Mouse (Mus musculus) ES-CJ7 (cell line): Measurements from ENCODE around the gene Paqr6.

Source experiments
- DNase-seq: peaks from one replicate; pipeline ENCODE4 v3.0.0; 2011; ENCODE audit warnings: low read depth, low spot score

Gene Paqr6

DNA sequence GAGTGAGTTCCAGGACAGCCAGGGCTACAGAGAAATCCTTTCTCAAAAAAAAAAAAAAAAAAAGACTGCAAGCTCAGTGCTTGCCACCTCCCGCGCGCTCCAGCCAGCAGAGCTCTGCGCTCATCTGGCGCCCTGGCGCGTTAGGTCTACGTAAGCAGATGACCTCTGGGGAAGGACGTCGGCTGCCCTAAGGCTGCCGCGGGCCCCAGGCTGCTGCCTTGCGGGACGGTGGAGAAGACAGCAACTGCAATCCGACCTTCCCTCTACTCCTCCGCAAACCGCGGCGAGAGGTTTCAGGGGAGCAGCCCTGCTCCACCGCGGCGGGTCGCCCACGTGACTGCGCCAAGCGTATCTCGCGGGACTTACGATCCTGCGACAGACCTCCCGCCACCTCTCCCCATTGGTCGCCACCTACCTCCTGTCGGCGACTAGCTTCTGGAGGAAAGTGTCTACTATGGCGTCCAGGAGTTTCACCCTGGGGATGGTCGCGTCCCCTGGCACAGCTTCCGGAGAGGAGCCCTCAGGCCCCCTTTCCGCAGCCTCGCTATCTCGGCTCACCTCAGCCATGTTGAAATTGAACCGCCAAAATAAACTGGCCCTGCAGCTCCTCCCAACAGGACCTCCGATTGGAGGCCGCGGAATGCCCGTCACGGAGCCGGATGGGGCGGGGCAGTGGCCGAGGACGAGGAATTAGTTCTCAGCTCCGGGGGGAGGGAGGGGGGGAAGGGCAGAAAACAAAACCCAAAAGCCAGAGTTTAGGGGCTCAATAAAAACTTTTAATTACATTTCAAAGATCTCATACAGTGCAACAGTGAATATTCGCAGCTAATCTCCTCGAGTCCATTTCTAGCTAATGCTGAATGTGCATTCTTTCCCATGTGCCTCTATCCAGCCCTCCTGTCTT lies 45.6 kb downstream of the Paqr6 start, which contains the start of gene Pmf1:
Gene Pmf1 (minus strand): TSS at position 591 of the 904 bp plus-strand sequence.
- DNase-seq = peak; percentile 93

DNA sequence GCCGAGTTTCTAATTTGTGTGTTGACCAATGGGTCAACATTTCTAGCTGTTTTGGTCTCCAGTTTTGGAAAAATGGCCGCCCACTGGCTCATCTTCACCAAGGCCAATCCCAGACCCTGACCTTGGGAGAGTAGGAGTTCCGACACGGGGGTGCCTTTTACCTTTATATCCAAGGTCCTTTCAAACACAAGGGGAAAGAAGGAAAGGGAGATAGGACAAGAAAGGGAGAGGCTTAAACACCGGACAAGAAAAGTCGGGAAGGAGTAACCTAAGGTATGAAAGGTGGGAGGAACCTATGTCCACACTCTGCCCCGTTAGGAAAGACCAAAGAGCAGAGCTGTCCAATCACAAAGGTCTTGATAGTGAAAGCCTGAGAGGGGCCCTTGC lies 46.3 kb downstream of the Paqr6 start:
- DNase-seq = peak; percentile 63

DNA sequence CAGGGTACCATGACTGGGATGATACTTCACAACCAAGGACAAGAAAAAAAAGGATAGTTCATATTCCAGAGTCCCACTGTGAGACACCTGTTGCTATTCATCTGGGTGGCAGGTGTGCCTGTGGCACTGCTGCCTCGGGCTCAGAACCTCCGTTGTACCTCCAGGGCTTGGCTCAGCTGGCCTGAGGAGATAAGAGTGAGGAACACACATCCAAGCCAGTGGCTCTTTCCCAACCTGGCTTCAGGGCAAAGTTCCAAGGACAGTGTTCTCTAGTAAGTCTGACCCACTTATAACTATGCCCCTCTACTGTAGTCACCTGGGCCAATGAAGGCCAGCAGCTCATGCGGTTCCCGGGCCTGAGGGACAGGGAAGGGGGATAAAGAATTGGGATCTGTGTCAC lies 47.3 kb downstream of the Paqr6 start:
- DNase-seq = no peak

DNA sequence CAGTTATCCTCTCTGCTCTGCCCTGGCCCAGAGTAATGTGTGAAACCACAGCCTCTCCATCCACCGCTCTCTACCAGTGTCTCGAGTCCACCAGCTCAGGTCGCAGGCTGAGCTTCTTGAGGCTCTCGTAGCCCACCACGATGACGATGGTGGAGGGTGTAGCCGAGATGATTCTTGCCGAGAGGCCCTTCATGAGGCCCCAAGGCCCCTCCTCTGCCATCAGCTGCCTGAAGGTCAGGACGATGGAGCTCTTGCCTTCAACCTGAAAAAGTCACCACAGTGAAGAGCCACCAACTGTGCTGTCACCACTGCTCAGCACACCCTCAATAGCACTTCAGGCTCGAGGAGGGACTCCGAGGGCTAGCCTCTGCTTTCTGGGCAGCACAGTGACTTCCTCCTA lies 48.3 kb downstream of the Paqr6 start:
- DNase-seq = no peak

DNA sequence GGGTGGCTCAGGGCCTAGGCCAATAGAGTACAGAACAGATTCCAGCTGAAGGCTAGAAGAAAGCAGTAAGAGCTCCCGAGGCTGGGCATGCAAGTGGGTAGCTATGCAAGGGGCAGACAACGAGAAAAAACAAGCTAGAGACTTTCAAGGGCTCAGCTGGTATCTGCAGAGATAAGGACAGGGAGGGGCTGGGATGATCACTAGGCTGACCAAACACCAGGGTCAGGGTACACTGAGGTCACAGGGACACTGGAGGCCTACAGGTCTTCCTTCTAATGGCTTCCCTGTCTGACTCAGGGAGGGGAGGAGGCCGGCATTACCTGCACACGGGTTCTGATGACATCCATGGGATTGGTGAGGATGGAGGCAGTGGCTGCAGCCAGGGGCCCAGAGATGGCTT lies 51.3 kb downstream of the Paqr6 start:
- no peak for DNase-seq

DNA sequence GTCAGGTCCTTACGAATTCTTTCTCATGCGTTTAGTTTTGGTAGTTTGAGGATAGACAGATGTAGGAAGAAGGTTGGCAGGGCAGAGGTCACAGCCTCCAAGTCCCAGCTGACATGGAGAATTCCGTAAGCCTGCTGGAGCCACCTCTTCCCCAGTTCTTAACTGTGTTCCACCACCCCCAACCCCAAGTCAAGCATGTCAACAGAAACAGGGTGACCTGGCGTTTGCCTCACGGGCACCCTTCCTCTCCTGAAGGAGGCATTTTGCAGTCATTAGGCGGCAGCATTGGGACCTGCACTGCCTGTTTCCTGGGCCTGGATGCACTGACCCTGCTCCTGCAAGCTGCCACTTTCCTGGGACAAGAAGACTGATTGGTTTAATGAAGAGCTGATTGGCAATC lies 53.6 kb downstream of the Paqr6 start:
- no peak for DNase-seq
